Mouse (Mus musculus) left cerebral cortex, adult 18-20 months (tissue): ENCODE data around the gene Dlat. TPM values are rescaled to one million over a fixed set of nuclear protein-coding genes. Genes with fewer than 3 reads are reported as not detected.

Experiments used
- DNase-seq, 2 experiments: peaks; one replicate each; pipeline ENCODE4 v3.0.0; 2021 to 2022; ENCODE audit warnings: low spot score in 2 of 2, mixed read lengths in 1 of 2
- total RNA-seq, 2 experiments: library from RNA; stranded (reverse); gene quantifications; 2 replicates each; pipeline ENCODE4 v1.2.3; 2021

The Dlat gene
- total RNA-seq, 2 experiments from 2014 or later, result 107 to 121 TPM

DNA sequence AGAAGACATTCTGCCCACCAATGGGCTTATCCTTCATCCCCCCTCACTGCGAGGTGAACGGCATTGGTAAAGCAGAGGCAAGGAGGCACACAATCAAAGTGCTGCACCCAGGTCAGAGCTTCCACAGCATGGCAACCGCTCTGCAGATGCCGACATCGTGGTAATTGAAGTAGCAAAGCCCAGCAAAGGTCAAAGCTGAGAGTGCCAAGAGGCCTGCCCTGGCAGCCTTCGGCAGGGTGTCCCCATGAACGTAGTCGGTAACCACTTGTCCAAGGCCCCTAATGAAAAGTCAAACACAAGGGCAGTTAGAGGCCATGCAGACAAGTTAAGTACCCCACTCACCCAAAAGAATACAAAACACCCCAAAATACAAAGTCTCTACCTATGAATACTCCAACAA lies 62.6 kb downstream of the Dlat start:
- no peak for DNase-seq

- no peak for DNase-seq
Measured at GRCm38 (mm10) chr9:50594794-50595417, 64.7 kb downstream of the Dlat start.

DNA sequence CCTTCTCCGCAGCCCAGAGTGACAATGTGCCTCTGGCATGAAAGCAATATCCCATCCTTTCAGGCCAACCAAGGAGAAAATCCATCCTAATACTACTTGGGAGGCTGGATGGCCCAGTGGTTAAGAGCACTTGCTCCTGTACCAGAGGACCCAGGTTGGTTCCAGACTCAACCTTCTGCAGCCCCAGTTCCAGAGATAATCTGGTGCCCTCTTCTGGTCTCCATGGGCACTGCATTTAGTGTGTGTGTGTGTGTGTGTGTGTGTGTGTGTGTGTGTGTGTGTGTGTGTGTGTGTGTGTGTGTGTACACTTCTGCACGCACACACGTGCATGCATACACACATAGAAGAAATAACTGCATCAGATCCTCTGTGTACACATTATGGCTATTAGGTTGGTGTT lies 66.0 kb downstream of the Dlat start:
- peak; percentile 10 to 36 for DNase-seq

DNA sequence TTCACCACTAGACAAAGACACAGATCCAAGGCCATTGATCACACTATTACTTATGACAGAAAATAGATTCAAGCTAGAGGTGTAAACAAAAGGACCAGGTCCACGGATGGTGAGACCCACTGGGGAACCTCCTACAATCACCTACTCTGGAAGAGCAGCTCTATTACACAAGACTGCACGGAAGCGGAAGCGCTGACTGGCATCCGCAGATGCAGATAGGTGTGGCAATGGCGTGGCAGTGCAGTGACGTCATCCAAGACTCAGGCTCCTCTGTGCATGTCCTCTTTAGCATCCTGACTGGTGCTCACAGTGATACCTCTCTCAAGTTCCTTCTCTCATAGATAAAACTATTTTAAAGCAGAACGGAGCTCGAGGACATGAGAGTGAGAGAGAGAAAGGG lies 66.6 kb downstream of the Dlat start:
- no peak for DNase-seq

- no peak for DNase-seq
Measured at GRCm38 (mm10) chr9:50590856-50591518, 68.6 kb downstream of the Dlat start.

GRCm38 (mm10) chr9:50586955-50587354 lies 72.6 kb downstream of the Dlat start:
- no peak for DNase-seq

DNA sequence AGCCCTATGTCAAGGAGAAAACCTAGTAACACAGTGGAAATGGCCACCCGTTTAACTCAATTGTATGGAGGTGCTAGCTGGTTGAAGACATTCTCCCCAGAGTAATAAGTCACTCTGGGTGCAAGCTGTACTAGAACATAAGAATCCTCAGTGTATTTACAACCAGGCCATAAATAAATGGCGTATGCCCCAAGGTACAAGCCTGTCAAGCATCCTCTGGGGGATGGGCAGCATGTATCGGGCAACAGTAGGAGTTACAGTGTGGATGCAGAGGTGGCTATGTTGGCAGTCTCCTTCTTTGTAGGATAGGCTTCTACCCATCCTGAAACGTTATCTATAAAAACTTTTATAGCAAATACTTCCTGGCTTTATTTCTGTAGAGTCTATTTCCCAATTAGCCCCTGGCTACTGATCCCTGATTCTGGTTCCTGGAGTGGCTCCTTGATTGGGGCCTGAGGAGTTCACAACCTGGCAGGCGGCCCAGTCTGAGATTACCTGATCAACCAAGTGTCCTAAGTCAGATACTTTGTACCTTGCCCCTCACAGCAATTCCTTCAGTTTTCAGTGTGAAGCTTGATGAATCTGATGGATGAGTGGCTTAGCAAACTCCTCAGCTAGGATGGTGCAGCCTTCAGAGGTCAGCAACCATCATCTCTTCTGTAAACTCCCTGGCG lies 74.3 kb downstream of the Dlat start:
- no peak for DNase-seq

Other genes with a start within 250 kb of the Dlat start
- gene Plet1, start 165.3 kb downstream of the Dlat start, total RNA-seq, result not detected
- gene Pts, start 131.1 kb downstream of the Dlat start, total RNA-seq, result 10 to 100 TPM; 24.9 to 27.4 TPM
- gene Il18, start 105.0 kb downstream of the Dlat start, total RNA-seq, result 10 to 100 TPM; 23.2 to 23.6 TPM
- gene Bco2, start 104.6 kb downstream of the Dlat start, total RNA-seq, result 1 to 10 TPM; 3.0 to 3.7 TPM
- not detected for gene Tex12, start 98.5 kb downstream of the Dlat start, total RNA-seq
- gene Sdhd, start 56.0 kb downstream of the Dlat start, total RNA-seq, result 100 to 1,000 TPM; 104 to 118 TPM
- gene Timm8b, start 55.9 kb downstream of the Dlat start, total RNA-seq, result 100 to 1,000 TPM; 210 to 212 TPM
- 1 to 10 TPM; 2.6 to 4.1 TPM for gene Pih1d2, start 42.5 kb downstream of the Dlat start, total RNA-seq
- 10 to 100 TPM; 16.5 to 21.5 TPM for gene Nkapd1, start 42.3 kb downstream of the Dlat start, total RNA-seq
- 10 to 100 TPM; 67.9 to 79.3 TPM for gene Dixdc1, start 79.7 kb upstream of the Dlat start, total RNA-seq
- 1 to 10 TPM; 2.7 to 3.1 TPM for gene 2310030G06Rik, start 86.8 kb upstream of the Dlat start, total RNA-seq
- 100 to 1,000 TPM; 122 to 161 TPM for gene Cryab, start 91.5 kb upstream of the Dlat start, total RNA-seq
- gene Hspb2, start 92.6 kb upstream of the Dlat start, total RNA-seq, result 1 to 10 TPM; 2.4 to 2.6 TPM
- gene Fdxacb1, start 108.5 kb upstream of the Dlat start, total RNA-seq, result 1 to 10 TPM; 5.4 to 6.2 TPM
- gene Alg9, start 115.2 kb upstream of the Dlat start, total RNA-seq, result 10 to 100 TPM; 24.5 to 32.6 TPM
- 10 to 100 TPM; 33.6 to 37.6 TPM for gene 1110032A03Rik, start 115.7 kb upstream of the Dlat start, total RNA-seq
- gene Ppp2r1b, start 185.5 kb upstream of the Dlat start, total RNA-seq, result 10 to 100 TPM; 19.8 to 27.7 TPM